Mouse (Mus musculus) small intestine, adult 2 months (tissue): ENCODE measurements around the gene Nxpe2. TPM values are rescaled to one million over a fixed set of nuclear protein-coding genes. Genes with fewer than 3 reads are reported as not detected.
A peak's percentile ranks its signal among the peaks of the same experiment; 100 is the strongest.
"Not testable (repeated sequence)": the region's sequence is repeated elsewhere in the genome, so short reads cannot be mapped to it uniquely, and the experiment has no call there.

ENCODE experiments used
- H3K27ac ChIP-seq: fragments of 200-500 bp; 2 replicates; pipeline ENCODE4 v1.5.1; 2012; ENCODE audit warnings: low read depth, low read length, control low read depth, inconsistent platforms; ENCODE audit not compliant: insufficient read depth
- H3K27me3 ChIP-seq: fragments of 200-500 bp; 2 replicates; pipeline ENCODE4 v1.6.1; 2012; ENCODE audit warnings: mild to moderate bottlenecking, moderate library complexity, low read length, inconsistent platforms; ENCODE audit not compliant: control insufficient read depth, insufficient read depth
- H3K36me3 ChIP-seq: fragments of 200-500 bp; 2 replicates; pipeline ENCODE4 v1.6.1; 2012; ENCODE audit warnings: mild to moderate bottlenecking, low read length, control low read depth, inconsistent platforms; ENCODE audit not compliant: control insufficient read depth, insufficient read depth
- H3K4me1 ChIP-seq: fragments of 200-500 bp; 2 replicates; pipeline ENCODE4 v1.6.1; 2012; ENCODE audit warnings: low read length, inconsistent platforms, mixed read lengths; ENCODE audit not compliant: control insufficient read depth, insufficient read depth, insufficient read length
- H3K4me3 ChIP-seq: fragments of 200-500 bp; 2 replicates; pipeline ENCODE4 v1.5.1; 2012; ENCODE audit warnings: low read depth, mild to moderate bottlenecking, control low read depth, inconsistent platforms, low read length, moderate library complexity
- CTCF ChIP-seq: fragments of 200-500 bp; IDR thresholded peaks from 2 replicates; pipeline ENCODE4 v1.5.1; 2012; ENCODE audit warnings: low read depth, mild to moderate bottlenecking, control low read depth, inconsistent platforms, low read length, moderate library complexity, mixed read lengths; ENCODE audit not compliant: insufficient replicate concordance, insufficient read length; ENCODE audit errors: extremely low read depth
- POLR2A ChIP-seq: fragments of 200-500 bp; IDR thresholded peaks from 2 replicates; pipeline ENCODE4 v1.6.1; 2012; ENCODE audit warnings: low read depth, mild to moderate bottlenecking, control low read depth, inconsistent platforms, low read length, moderate library complexity
- WGBS: fragments of 180-500 bp; shearing (Covaris S2); methylation state at CpG from one replicate; pipeline ENCODE4 v1.1.7; 2018; 5-methylcytosine and 5-hydroxymethylcytosine counted together
- polyA plus RNA-seq: library from polyadenylated mRNA; depleted of rRNA; stranded (reverse); fragments of >200 nt; gene quantifications from 2 replicates; pipeline ENCODE4 v1.2.3, GENCODE M21; 2012

The Nxpe2 gene
- polyA plus RNA-seq, 1 experiment, result 0.52 TPM

GRCm38 (mm10) chr9:48339563-48339962 lies 13.7 kb downstream of the Nxpe2 start:
- Histone ChIP-seq H3K4me1 (no peaks in the 10 kb centered on the region), H3K27me3 (no peaks in the 10 kb centered on the region), H3K36me3 (no peaks in the 10 kb centered on the region), H3K4me3 (no peak overlapping the region), H3K27ac (no peak overlapping the region)
- 54% methylated on average over 5 of the region's 5 CpGs for WGBS
- TF ChIP-seq POLR2A (no peak), CTCF (no peak)

DNA sequence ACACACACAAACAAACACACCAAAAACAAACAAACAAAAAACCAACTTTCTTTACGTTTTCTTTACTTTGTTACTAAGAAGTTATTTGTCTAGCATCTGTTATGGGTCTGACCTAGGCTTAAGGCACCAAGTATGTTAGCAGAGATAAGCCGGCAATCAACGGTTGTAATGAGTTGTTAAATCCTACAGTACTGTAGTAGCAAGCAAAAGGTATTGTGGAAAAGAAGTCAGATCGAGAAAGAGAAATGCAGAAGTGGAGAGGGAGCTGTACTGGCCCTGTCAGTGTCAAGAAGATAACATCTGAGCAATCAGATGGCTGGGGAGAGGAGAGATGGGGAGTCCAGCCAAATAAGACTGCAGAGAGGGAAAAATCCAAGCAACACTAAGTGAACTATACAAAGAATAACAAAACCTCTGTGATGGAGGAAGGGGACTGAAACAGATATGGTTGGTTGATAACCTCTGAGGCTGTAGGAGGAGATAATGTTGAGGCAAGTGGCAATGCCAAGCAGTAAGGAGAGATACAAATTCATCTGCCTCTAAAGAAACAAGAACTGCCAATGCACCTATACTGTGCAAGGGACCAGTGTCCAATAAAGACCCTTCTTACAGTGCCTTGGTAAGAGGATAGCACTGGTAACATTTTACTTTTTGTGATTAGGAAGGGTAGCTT lies 14.3 kb downstream of the Nxpe2 start:
- no peak overlapping the region for H3K27ac ChIP-seq
- 34% methylated on average over 4 of the region's 4 CpGs for WGBS
- TF ChIP-seq POLR2A, result no peak
- TF ChIP-seq CTCF, result no peak

GRCm38 (mm10) chr9:48329597-48329996 lies 23.7 kb downstream of the Nxpe2 start:
- 82% methylated on average over 7 of the region's 7 CpGs for WGBS
- Histone ChIP-seq H3K27me3 (no peaks in the 10 kb centered on the region), H3K27ac (no peak overlapping the region), H3K4me3 (no peak overlapping the region), H3K36me3 (no peaks in the 10 kb centered on the region), H3K4me1 (no peaks in the 10 kb centered on the region)
- TF ChIP-seq POLR2A (no peak), CTCF (no peak)

More for the DNA sequence above, 14.3 kb downstream of the Nxpe2 start:
- Histone ChIP-seq H3K4me1 (no peaks in the 10 kb centered on the region), H3K4me3 (no peak overlapping the region), H3K27me3 (no peaks in the 10 kb centered on the region), H3K36me3 (no peaks in the 10 kb centered on the region)

- Histone ChIP-seq H3K4me1 (no peaks in the 10 kb centered on the region), H3K36me3 (no peaks in the 10 kb centered on the region), H3K27me3 (no peaks in the 10 kb centered on the region), H3K4me3 (no peak overlapping the region), H3K27ac (peak overlapping the region; percentile 18; the same call in 1 of the 2 replicates)
- WGBS, result 87% methylated on average over 9 of the region's 9 CpGs
- TF ChIP-seq CTCF (no peak), POLR2A (no peak)
Observed at GRCm38 (mm10) chr9:48326338-48326737, 26.9 kb downstream of the Nxpe2 start.

- H3K27me3 ChIP-seq, result no peaks in the 10 kb centered on the region
- no peaks in the 10 kb centered on the region for H3K4me1 ChIP-seq
- TF ChIP-seq CTCF (no peak), POLR2A (no peak)
- no peaks in the 10 kb centered on the region for H3K36me3 ChIP-seq
- no peak overlapping the region for H3K27ac ChIP-seq
- WGBS, result 47% methylated on average over 1 of the region's 1 CpGs
- no peak overlapping the region for H3K4me3 ChIP-seq
Observed at GRCm38 (mm10) chr9:48315825-48316224, 37.4 kb downstream of the Nxpe2 start.

DNA sequence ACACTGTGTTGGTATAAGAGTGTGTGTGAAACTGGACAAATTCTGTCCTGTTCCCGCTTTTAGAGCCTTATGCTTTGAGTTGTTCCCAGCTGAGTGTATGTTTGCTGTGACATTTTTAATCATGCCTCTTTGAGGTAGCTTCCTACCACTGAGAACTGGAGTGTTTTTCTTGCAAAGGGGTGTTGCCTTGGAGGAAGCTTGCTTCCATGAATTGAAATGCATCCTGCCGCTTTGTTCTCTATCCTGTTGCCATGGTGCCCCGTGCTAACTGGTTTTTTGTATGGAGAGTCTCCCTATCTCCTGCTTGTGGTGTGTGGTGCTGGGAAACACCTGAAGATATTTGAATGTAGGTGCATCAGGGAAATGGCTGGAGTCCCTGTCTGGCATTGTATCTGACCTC lies 39.1 kb downstream of the Nxpe2 start:
- Histone ChIP-seq H3K4me1 (no peaks in the 10 kb centered on the region), H3K27ac (0 out of 2 replicates have a peak overlapping the region, but pooled peaks have one; percentile 35), H3K4me3 (no peak overlapping the region), H3K27me3 (no peaks in the 10 kb centered on the region), H3K36me3 (no peaks in the 10 kb centered on the region)
- 67% methylated on average over 3 of the region's 3 CpGs for WGBS
- no peak for TF ChIP-seq CTCF
- no peak for TF ChIP-seq POLR2A

GRCm38 (mm10) chr9:48311241-48311640 lies 42.0 kb downstream of the Nxpe2 start:
- TF ChIP-seq POLR2A, result no peak
- no peaks in the 10 kb centered on the region for H3K4me1 ChIP-seq
- H3K36me3 ChIP-seq, result no peaks in the 10 kb centered on the region
- no peaks in the 10 kb centered on the region for H3K27me3 ChIP-seq
- no peak overlapping the region for H3K27ac ChIP-seq
- no peak overlapping the region for H3K4me3 ChIP-seq
- WGBS, result 60% methylated on average over 5 of the region's 5 CpGs

DNA sequence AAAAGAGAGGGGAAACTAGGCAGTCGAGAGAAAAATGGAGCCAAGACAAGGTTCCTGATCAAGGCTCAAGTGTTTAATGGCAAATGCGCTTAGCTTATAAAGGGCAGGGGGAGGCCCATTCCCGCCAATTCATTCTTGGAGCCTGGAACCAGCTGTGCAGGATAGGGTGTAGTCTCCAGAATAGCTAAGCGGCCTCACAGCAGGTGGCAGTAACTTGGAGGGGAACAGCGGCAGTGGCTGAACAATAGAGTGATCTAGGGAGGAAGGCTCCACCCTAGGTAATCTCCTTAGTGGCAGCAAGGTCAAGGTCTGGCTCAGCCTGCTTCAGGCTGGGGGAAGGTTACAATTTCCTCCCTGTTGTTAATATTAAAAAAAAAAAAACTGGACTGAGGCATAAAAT lies 49.7 kb downstream of the Nxpe2 start:
- H3K4me1 ChIP-seq, H3K27ac ChIP-seq, H3K27me3 ChIP-seq, H3K4me3 ChIP-seq, H3K36me3 ChIP-seq: not testable (repeated sequence)
- 48% methylated on average over 5 of the region's 5 CpGs for whole genome bisulfite sequencing
